Mouse (Mus musculus) liver, embryonic 14.5 days (tissue): ENCODE data around the gene Ifi205.
"Not testable (repeated sequence)": the region's sequence is repeated elsewhere in the genome, so short reads cannot be mapped to it uniquely, and the experiment has no call there.

Source experiments
- CTCF ChIP-seq: IDR thresholded peaks from 2 replicates; pipeline ENCODE4 v1.5.1; 2016; ENCODE audit warnings: antibody characterized with exemption, low read depth, control low read depth
- EP300 ChIP-seq: IDR thresholded peaks from 2 replicates; pipeline ENCODE4 v1.6.1; 2016; ENCODE audit warnings: antibody characterized with exemption, low read depth

DNA sequence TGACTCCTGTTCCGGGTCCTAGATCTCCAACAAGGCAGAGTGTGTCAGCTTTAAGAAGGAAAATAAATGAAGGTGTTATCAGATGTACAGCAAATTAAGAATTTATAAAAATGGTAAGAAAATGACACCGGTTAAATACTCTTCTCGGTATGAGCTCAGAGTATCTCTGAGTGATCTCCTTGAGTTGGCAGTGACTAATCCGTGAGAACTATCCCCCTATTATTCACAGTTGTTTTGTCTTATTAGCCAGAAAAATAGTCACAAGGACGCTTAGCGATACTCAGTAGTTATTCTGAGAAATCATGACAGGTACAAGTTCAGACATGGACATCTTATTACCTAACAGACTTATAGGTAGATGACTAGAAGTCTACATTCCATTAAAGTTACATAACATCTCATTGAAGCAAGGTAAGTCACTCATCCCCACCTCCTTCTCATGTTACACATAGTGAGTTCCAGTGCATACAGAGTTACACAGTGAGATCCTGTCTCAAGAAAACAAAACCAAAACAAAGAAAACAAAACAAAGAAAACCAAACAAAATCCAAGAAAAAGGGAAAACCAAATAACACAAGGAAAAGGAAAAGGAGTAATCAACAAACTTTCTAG is 48.8 kb downstream of the Ifi205 start, which contains the start of gene Ifi202b:
- not testable (repeated sequence) for TF ChIP-seq CTCF, EP300
